Mouse (Mus musculus) erythroblast, embryonic 14.5 days (primary cell): Measurements from ENCODE around the gene Rasa2.

Experiments used
- GATA1 ChIP-seq: IDR thresholded peaks from 2 replicates; pipeline ENCODE4 v1.6.1; 2012; ENCODE audit warnings: low read length, inconsistent platforms, mixed read lengths
- TAL1 ChIP-seq: IDR thresholded peaks from 3 replicates; pipeline ENCODE4 v1.6.1; 2012; ENCODE audit warnings: low read length, inconsistent platforms, mixed read lengths

- TF ChIP-seq GATA1 (no peak), TAL1 (no peak)
These were observed 28.0 kb downstream of the Rasa2 start for GRCm38 (mm10) chr9:96603416-96603815.
